Mouse (Mus musculus) forebrain, embryonic 14.5 days (tissue): ENCODE measurements around the gene Mettl17. TPM values are rescaled to one million over a fixed set of nuclear protein-coding genes. Genes with fewer than 3 reads are reported as not detected.

Experiments
- ATAC-seq: fragments of 200-750 bp; cut with Nextera tagmentation; 2 replicates; pipeline ENCODE4 v1.8.0; 2017; ENCODE audit warnings: mild to moderate bottlenecking, moderate library complexity
- DNase-seq: peaks from one replicate; pipeline ENCODE4 v3.0.0-alpha.2; 2015; ENCODE audit warnings: low spot score
- H3K27ac ChIP-seq: fragments of 300-500 bp; sonication (generic); 2 replicates; pipeline ENCODE4 v1.5.1; 2014; ENCODE audit warnings: low read depth, mild to moderate bottlenecking, control low read depth, low read length, moderate library complexity
- H3K27me3 ChIP-seq: fragments of 300-500 bp; sonication (generic); replicated peaks from 2 replicates; pipeline ENCODE4 v1.6.1; 2014; ENCODE audit warnings: low read length, control low read depth, mixed read lengths; ENCODE audit not compliant: control insufficient read depth, insufficient read depth
- H3K36me3 ChIP-seq: fragments of 300-500 bp; sonication (generic); 2 replicates; pipeline ENCODE4 v1.6.1; 2014; ENCODE audit warnings: low read length, control low read depth; ENCODE audit not compliant: control insufficient read depth, insufficient read depth
- H3K4me1 ChIP-seq: fragments of 300-500 bp; sonication (generic); 2 replicates; pipeline ENCODE4 v1.6.1; 2014; ENCODE audit warnings: antibody characterized with exemption, low read length, control low read depth; ENCODE audit not compliant: control insufficient read depth, insufficient read depth
- H3K4me2 ChIP-seq: fragments of 300-500 bp; sonication (generic); 2 replicates; pipeline ENCODE4 v1.6.1; 2014; ENCODE audit warnings: mild to moderate bottlenecking, control low read depth, low read length
- H3K4me3 ChIP-seq: fragments of 300-500 bp; sonication (generic); 2 replicates; pipeline ENCODE4 v1.5.1; 2014; ENCODE audit warnings: low read depth, low read length, control low read depth
- H3K9ac ChIP-seq: fragments of 300-500 bp; sonication (generic); 2 replicates; pipeline ENCODE4 v1.6.1; 2014; ENCODE audit warnings: mild to moderate bottlenecking, low read length, control low read depth, moderate library complexity
- H3K9me3 ChIP-seq: fragments of 300-500 bp; sonication (generic); replicated peaks from 2 replicates; pipeline ENCODE4 v1.6.1; 2016; ENCODE audit warnings: low read length, control low read depth, mixed read lengths; ENCODE audit not compliant: control insufficient read depth
- WGBS: fragments of 180-500 bp; shearing (Covaris S2); extraction: QIAGEN DNeasy Blood & Tissue Kit; methylation state at CpG from one replicate; pipeline ENCODE4 v1.1.7; 2014; 5-methylcytosine and 5-hydroxymethylcytosine counted together
- polyA plus RNA-seq: library from polyadenylated mRNA; unstranded; fragments of >200 nt; fragmentation: Nextera tagmentation; extraction: Ambion mirVana; gene quantifications from 2 replicates; pipeline ENCODE4 v1.2.1, GENCODE M21; 2014

Gene Mettl17
- polyA plus RNA-seq, 1 experiment from 2014 or later: 64.7 TPM

DNA sequence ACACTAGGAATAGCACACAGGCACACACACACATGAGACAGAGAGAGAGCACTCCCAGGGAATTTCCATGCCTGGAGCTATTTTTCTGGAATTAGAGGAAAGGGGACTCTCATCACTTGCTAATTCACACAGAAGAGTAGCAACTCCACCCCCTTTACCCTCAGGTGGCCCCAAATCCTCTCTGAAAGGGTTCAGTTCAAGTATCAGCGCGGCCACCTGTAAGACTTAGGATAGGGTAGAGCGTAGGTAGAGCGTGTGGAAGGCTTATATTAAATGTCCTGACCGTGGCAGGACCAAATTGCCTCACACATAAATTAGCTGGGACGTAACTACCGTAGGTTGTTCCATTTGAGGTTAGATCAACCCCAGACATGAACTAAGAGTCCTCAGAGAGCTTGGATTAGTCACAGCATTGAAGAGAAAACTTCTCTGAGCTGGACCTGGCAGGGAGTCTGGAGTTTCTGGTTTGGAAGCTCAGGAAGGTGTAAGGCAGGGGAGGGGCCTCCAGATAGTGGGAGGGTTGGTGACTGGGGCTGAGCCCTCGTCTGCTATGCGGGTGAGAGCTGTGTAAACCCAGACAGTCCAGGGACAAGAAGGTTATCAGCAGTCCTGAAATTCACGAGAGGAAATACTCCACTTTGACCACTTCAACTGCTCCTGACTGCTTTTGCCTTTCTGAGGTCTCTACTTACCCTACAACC lies 8.6 kb downstream of the Mettl17 start:
- H3K9me3 ChIP-seq: no peaks in the 10 kb centered on the region
- no peak for ATAC-seq
- H3K9ac ChIP-seq: no peak overlapping the region
- no peaks in the 10 kb centered on the region for H3K27me3 ChIP-seq
- DNase-seq: no peak
- H3K4me1 ChIP-seq: no peaks in the 10 kb centered on the region
- no peak overlapping the region for H3K4me2 ChIP-seq
- no peak overlapping the region for H3K4me3 ChIP-seq
- WGBS: 22% methylated on average over 10 of the region's 10 CpGs
- H3K27ac ChIP-seq: no peak overlapping the region
- H3K36me3 ChIP-seq: peaks cover 56% of the 10 kb centered on the region

DNA sequence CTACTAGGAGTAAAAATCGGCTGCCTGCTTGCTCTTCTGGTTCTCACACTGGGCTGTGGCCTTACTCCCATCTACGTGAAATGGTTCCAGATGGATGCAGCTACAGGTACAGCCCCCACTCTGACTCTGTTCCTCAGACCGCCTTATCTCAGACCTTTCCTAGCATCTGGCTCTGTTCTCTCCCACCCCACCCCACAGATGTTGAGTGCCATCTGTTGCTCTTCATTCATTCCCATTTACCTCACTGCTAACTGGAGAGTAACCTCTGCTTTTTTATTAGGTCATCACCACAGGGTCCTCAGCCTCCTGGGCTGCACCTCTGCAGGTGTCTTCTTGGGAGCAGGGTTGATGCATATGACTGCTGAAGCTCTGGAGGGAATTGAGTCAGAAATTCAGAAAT lies 9.2 kb downstream of the Mettl17 start:
- Histone ChIP-seq H3K36me3 (peaks cover 51% of the 10 kb centered on the region), H3K4me3 (no peak overlapping the region), H3K9me3 (no peaks in the 10 kb centered on the region), H3K4me2 (no peak overlapping the region), H3K27ac (no peak overlapping the region), H3K27me3 (no peaks in the 10 kb centered on the region), H3K4me1 (no peaks in the 10 kb centered on the region), H3K9ac (no peak overlapping the region)
- no peak for ATAC-seq
- no peak for DNase-seq
- 76% methylated on average over 3 of the region's 3 CpGs for WGBS

DNA sequence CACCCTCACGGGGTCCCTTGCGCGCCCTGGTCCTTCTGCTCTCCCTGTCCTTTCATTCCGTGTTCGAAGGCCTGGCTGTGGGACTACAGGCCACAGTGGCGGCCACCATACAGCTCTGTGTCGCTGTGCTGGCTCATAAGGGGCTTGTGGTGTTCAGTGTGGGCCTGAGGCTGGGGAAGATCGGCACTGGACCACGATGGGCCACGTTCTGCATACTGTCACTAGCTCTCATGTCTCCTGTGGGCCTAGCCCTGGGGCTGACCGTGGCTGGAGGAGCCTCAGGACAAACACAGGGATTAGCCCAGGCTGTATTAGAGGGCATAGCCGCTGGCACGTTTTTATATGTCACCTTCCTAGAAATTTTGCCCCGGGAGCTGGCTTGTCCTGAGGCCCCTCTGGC lies 10.4 kb downstream of the Mettl17 start:
- ATAC-seq: no peak
- WGBS: 81% methylated on average over 14 of the region's 14 CpGs

DNA sequence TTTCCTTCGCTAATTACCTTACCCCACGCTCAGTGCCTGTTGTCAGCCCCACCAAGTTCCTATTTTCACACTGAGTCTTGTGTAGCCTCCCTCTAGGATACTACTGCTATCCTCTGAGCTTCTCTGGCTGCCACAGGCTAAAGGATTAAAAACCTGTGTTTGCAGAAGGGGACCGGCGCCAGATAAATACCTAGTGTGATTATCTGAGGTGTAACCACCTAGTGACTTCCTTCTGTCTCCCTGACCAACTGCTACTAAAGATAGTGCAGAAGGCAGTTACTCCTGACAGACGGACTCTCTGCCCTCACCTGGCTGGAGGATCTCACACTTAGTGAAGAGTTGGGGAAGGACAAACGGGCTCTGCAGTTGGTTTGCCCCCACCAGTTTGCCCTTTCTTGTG lies 11.4 kb downstream of the Mettl17 start:
- H3K4me3 ChIP-seq: no peak overlapping the region
- ATAC-seq (no peak), DNase-seq (no peak)
- no peak overlapping the region for H3K27ac ChIP-seq
- H3K36me3 ChIP-seq: peaks cover 32% of the 10 kb centered on the region
- no peaks in the 10 kb centered on the region for H3K27me3 ChIP-seq
- no peaks in the 10 kb centered on the region for H3K9me3 ChIP-seq
- no peaks in the 10 kb centered on the region for H3K4me1 ChIP-seq
- no peak overlapping the region for H3K9ac ChIP-seq
- WGBS: 89% methylated on average over 6 of the region's 6 CpGs
- H3K4me2 ChIP-seq: no peak overlapping the region

More for the DNA sequence above, 10.4 kb downstream of the Mettl17 start:
- Histone ChIP-seq H3K27me3 (no peaks in the 10 kb centered on the region), H3K4me1 (no peaks in the 10 kb centered on the region), H3K27ac (no peak overlapping the region), H3K9ac (no peak overlapping the region), H3K9me3 (no peaks in the 10 kb centered on the region), H3K36me3 (peaks cover 39% of the 10 kb centered on the region), H3K4me2 (no peak overlapping the region), H3K4me3 (no peak overlapping the region)
- no peak for DNase-seq

DNA sequence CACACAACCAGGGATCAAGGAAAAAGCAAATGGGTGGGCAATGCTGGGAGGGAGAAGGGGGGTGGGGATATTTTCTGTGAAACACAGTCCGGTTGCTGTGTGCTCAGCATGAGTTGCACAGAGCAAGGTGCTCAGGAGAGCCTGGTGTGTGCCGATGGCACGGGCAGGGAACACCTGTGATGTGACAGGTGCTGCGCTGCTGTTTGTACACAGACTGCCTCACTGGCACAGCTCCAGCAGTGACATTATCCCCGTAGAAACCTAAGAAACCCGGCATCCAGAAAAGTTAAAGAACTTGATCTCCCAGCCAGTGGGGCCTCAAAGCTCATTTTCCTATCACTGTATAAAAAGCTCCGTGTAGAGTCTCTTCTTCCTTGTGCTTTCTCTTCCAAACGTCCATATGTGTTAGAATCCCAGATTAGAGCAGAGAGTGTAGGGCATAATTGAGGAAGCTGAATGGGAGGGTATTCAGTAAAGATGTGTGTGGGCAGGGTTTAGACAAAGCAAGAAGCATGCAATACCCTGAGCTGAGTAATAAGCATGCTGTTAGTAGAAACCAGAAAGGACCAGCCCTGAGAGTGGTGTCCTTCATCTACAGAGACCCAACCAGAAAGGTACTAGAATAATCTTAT lies 12.0 kb downstream of the Mettl17 start:
- H3K36me3 ChIP-seq: peaks cover 26% of the 10 kb centered on the region
- no peaks in the 10 kb centered on the region for H3K27me3 ChIP-seq
- DNase-seq (no peak), ATAC-seq (no peak)
- H3K4me2 ChIP-seq: no peak overlapping the region
- H3K4me3 ChIP-seq: no peak overlapping the region
- 56% methylated on average over 8 of the region's 8 CpGs for WGBS
- H3K9ac ChIP-seq: no peak overlapping the region
- no peaks in the 10 kb centered on the region for H3K9me3 ChIP-seq
- H3K4me1 ChIP-seq: no peaks in the 10 kb centered on the region
- no peak overlapping the region for H3K27ac ChIP-seq

DNA sequence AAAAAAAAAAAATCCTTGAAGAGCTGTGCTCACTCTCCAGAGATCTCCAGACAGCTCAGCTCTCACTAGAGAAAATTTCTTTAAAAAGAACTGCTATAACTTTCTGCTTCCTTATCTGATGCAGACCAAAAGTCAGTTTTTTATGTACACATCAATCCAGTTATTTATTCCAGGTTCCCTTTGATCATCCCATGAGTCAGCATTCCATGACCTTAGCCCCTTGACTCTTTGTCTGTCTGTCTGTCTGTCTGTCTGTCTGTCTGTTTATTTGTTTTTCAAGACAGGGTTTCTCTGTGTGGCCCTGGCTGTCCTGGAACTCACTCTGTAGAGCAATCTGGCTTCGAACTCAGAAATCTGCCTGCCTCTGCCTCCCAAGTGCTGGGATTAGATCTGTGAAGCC lies 14.7 kb downstream of the Mettl17 start:
- Histone ChIP-seq H3K4me1 (no peaks in the 10 kb centered on the region), H3K9ac (no peak overlapping the region), H3K4me2 (no peak overlapping the region), H3K27me3 (no peaks in the 10 kb centered on the region), H3K27ac (no peak overlapping the region), H3K9me3 (no peaks in the 10 kb centered on the region), H3K4me3 (no peak overlapping the region), H3K36me3 (peaks cover 7% of the 10 kb centered on the region; the same call in 1 of the 2 replicates)
- DNase-seq (no peak), ATAC-seq (no peak)
- WGBS: 88% methylated on average over 1 of the region's 1 CpGs

DNA sequence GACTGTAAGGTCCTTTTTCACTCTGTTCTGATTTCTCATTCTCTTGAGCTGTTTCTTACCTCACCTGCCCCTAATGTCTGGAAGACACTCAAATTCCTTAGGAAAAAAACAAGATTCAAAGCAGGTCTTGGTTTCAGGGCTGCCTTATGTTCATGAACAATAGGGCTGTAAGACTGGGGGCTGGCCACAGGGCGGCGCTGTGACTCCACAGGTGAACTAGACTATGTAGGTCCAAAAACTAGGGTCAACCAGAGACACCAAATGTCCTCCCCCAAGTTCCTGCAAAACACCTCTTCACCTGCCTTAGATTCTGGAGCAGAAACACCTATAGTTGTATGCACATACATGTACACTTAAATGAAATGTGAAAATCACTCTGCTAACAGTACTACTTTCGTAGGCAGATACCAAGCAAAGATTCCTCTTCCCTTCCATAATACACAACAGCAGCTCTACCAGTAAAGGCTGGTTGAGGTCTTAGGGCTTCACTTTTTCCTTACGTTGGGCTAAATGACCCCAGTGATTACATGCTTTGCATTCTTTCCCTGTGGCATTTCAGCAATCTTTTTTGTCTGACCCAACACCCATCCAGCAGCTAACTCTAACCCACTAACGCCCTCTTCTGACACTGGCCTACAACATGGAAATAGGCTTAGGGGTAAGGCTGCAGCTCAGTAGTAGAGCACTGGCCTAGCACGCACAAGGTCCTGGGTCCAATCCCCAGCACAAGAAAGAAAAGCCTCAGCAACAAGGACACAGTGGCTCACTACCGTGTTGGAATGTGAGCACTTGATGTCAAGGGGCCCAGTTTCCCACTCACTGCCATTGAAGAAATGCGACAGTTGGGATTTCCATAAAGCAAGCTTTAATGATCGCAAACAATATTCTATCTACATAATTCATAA lies 18.4 kb downstream of the Mettl17 start:
- H3K27me3 ChIP-seq: no peaks in the 10 kb centered on the region
- peak; percentile 81 for DNase-seq
- no peak overlapping the region for H3K27ac ChIP-seq
- no peak overlapping the region for H3K4me2 ChIP-seq
- peak; percentile 85 for ATAC-seq
- no peak overlapping the region for H3K9ac ChIP-seq
- WGBS: 64% methylated on average over 9 of the region's 9 CpGs
- no peaks in the 10 kb centered on the region for H3K9me3 ChIP-seq
- no peak overlapping the region for H3K4me3 ChIP-seq
- H3K4me1 ChIP-seq: no peaks in the 10 kb centered on the region
- peaks cover 2% of the 10 kb centered on the region; the same call in 1 of the 2 replicates for H3K36me3 ChIP-seq

DNA sequence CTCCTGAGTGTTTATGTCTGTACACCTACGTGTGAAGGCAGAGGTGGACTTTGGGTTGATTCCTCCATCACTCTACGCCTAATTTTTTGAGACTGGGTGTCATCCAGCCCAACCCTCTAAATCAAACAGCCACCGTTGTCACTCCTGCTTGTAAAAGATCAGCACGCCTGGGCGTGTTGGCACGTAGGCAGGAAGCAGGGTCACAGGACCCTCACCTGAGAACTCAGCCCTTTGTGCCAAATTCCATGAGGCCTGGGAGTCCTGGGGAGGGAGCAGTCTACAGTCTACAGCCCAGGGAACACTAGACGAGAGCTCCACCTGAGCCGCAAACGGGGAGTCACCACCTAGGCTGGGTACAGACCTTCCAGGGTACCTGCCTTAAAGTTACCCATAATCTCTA lies 19.1 kb downstream of the Mettl17 start:
- DNase-seq (no peak), ATAC-seq (no peak)
- Histone ChIP-seq H3K27me3 (no peaks in the 10 kb centered on the region), H3K4me2 (no peak overlapping the region), H3K9me3 (no peaks in the 10 kb centered on the region), H3K27ac (no peak overlapping the region), H3K9ac (no peak overlapping the region), H3K4me3 (no peak overlapping the region), H3K4me1 (no peaks in the 10 kb centered on the region), H3K36me3 (peaks cover 9% of the 10 kb centered on the region; the same call in 1 of the 2 replicates)
- WGBS: 95% methylated on average over 9 of the region's 9 CpGs
